Mouse (Mus musculus) skeletal muscle tissue, adult 2 months (tissue): ENCODE measurements around the gene Ydjc.
A peak's percentile ranks its signal among the peaks of the same experiment; 100 is the strongest.
"Not testable (repeated sequence)": the region's sequence is repeated elsewhere in the genome, so short reads cannot be mapped to it uniquely, and the experiment has no call there.

ENCODE experiments used
- DNase-seq: peaks from one replicate; pipeline ENCODE4 v3.0.0-alpha.2; 2012; ENCODE audit warnings: low read depth, low spot score

Ydjc gene

DNA sequence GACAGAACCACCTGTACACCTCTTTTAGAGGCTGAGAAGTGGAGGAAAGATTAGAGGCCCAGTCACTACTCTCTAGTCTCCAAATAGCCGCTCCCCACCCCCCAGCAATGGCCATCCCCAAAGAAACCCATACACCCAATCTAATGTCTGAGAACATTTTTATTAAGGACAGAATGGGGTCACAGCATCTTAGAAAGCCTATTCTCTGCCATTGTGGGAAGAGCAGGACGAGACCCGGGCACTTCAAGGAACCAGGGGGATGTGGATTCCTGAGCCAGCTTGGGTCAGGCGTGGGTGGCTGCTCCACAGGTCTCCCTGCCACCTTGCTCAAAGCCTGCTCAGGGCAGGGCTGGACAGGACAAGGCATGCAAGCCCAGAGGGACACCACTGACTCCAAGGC is 7.5 kb downstream of the Ydjc start:
- no peak for DNase-seq

DNA sequence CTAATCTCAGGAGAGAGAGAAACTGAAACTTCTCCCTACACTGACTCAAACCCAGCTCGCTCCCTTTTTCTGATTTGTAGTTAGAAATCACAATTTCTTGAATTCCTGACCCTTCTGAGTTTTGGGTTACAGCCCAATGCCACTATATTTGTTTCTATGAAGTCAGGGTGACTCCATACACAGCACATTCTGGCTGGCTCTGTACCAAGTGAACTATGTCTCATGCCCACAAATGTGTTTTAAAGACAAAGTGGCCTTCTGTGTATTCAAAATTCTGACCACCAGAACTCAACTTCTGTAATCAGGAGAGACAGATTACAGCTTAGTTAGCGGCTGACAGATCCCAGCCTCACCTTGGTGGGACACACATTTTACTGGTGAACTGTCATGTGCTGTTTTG is 9.9 kb downstream of the Ydjc start:
- no peak for DNase-seq

DNA sequence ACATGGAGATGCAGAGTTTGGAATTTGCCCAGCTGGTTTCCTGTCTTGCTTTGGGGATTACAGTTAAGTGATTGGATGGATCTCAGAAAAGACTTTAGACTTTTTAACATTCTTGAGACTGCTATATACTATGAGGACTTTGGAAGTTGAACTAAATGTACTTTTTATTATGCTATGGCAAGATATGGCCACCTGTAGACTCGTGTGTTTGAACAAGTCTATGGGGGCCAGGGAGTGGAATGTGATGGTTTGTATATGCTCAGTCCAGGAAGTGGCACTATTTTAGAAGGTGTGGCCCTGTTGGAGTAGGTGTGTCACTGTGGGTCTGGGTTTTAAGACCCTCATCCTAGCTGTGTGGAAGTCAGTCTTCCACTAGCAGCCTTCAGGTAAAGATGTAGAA is 21.1 kb downstream of the Ydjc start:
- not testable (repeated sequence) for DNase-seq

DNA sequence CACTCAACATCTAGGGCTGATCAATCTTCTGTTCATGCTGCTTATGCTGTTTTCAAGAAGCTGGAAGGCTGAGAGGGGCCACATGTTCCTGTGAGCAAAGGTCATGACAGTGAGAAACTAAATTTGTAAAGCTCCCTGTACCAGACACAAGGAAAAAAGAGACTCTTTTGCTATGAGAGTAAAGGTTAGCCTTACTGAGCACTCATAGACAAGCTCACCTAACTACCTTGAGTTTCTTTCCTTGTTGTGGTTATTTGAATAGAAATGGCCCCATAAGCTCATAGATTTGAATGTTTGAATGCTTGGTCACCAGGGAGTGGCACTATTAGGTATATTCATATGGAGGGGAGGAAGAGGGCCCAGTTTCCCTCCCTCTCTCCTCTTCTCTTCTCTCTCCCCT is 22.8 kb downstream of the Ydjc start:
- DNase-seq = no peak

DNA sequence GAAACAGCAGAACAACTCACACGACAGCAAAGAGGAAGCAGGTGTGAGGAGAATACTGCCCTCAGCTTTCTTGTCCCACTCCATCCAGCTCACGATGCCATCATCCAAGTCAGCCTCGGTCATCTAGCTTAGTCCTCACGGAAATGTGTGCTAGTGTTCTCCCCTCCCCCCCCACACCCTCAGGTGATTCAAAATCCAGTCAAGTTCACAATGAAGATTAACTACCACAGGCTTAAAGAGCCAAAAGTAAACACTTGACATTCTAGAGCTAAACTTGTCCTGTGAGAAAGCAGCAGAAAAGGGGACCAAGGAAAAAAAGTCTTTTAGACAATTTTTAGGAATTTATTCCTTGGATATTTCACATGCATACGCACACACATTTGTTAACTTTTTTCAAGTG is 23.6 kb downstream of the Ydjc start:
- DNase-seq = no peak

DNA sequence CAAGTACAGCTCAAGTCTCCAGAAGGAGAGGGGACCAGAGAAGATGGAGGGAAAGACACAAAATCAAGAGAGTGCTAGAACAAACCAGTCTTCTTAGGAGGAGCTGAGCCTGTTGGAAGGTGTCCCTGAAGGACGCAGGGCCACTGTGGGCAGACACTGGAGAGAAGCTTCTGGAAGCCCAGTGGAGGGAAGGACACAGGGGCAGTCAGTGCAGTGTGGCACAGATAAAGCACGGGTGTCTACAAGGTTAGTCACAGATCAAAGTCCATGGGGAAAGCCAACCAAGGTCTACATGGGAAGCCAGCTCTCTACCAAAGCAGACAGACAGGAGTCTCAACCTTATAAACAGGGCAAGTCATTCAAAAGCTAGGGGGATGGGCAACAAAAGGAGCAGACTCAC is 31.3 kb downstream of the Ydjc start:
- DNase-seq = no peak

DNA sequence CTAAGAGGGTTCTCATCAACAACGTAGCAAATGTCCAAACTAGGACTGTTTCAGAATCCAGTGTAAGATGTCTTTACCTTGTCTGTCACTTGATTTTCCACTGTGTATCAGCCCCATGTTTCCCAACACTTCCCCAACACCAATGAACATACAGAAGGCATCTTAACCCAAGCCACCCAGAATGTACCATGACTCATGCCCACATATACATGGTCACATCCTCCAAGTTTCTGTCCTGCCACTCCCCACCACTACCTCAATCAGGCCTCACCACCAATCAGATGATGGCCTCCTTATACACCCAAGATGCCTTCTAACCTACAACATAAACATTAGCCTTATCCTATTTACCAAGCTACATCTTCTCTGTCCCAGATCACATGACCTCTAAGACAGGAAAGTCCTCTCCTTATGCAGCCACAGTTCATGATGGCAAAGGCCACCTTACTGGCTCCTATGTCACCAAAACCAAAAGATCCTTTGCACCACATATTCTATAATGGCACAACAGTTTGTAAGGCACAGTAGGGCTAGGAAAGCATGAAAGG is 33.3 kb downstream of the Ydjc start:
- no peak for DNase-seq

DNA sequence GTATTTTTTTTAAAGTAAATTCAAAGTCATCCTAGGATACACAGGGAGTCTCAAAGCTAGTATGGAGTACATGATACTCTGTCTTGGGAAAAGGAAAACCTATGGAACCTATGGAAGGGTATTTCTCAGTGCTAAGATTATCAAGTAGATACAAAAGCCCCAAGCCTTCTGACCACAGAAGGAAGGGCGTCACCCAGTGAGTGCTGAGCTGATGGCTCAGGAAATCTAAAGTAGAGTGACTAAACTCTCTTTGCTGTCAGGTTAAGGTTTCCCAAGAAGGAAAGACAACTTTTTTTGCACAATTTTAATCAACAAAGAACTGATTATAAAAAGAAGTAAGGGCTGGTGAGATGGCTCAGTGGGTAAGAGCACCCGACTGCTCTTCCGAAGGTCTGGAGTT is 35.3 kb downstream of the Ydjc start:
- no peak for DNase-seq

DNA sequence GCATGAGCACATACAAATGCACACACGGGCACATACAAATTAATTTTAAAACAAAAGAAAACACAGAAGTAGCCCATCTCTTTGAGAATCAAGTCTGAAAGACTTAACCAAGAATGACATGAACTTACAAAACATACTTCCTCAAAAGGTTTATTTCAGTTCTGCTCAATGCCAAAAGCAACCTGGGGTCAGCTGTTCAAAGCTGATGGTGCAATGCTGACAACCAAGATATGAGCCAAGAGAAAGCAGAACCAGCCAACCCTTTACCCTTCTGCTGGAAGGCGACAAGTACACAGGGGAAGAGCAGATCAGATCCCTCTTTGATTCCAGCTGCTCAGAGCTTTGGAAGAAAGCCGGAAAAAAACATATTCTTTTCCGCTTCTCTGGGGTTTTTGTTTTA is 37.0 kb downstream of the Ydjc start:
- DNase-seq = peak; percentile 67

DNA sequence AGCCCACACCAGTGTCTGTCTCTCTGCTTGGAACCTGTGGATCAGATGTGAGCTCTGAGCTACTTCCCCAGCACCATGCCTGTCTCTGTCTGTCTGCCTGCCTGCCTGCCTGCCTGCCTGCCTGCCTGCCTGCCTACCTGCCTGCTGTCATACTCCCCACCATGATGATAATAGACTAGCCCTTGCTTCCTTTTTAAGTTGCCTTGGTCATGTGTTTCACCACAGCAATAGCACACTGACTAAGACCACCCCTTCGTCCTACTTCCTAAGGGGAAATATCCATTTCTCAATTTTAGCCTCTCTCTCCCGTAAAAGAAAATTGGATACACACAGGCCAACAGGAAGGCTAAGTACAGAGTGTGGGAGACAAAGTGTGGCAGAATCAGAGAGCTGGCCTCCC is 37.7 kb downstream of the Ydjc start:
- no peak for DNase-seq

DNA sequence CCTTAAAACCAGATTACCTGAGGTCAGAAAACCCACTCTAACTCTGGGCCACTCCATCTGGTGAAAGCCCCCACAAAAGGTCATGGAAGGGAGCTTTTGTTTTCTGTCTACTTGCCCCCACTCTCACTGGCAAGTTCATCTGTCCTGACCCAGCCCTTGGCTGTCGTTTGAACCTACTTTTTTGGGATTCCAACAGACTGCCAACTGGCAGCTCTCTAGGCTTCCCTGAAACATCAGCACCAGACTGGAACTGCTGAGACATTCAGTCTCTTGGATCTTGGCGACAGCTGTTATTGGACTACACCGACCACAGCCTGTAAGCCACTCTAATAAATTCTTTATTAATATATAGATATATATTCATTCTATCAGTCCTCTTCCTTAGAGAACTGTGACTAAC is 38.6 kb downstream of the Ydjc start:
- peak; percentile 44 for DNase-seq

DNA sequence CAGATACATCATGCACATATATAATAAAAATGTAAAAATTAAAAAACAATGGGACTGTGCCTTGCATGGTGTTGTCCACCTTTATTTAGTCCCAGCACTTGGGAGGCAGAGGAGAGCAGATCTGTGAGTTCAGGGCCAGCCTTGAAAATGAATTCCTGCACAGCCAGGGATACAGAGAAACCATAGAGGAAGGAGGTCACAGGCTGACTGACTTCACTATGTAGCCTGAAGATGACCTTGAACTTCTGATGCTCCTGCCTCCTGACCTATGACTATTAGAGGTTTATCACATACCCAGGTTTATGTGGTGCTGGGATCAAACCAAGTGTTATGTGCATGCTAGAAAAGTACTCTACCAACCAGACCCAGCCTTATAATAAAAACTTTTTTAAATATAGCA is 41.1 kb downstream of the Ydjc start:
- no peak for DNase-seq

DNA sequence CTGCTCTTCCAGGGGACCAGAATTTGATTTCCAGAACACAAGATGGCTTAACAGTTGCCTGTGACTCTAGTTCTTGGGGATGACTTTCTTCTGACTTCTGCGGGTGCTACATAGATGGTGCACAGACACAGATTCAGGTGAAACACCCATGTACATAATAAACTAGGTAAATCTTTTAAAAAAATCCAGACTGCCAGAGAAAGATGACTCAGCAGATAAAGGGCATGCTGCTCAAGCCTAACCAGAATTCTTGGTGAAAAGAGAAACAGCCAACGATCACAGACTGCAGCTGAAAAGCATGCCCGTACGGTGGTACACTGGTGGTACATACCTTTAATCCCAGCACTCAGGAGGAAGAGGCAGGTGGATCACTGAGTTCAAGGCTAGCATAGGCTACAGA is 49.4 kb downstream of the Ydjc start:
- no peak for DNase-seq

DNA sequence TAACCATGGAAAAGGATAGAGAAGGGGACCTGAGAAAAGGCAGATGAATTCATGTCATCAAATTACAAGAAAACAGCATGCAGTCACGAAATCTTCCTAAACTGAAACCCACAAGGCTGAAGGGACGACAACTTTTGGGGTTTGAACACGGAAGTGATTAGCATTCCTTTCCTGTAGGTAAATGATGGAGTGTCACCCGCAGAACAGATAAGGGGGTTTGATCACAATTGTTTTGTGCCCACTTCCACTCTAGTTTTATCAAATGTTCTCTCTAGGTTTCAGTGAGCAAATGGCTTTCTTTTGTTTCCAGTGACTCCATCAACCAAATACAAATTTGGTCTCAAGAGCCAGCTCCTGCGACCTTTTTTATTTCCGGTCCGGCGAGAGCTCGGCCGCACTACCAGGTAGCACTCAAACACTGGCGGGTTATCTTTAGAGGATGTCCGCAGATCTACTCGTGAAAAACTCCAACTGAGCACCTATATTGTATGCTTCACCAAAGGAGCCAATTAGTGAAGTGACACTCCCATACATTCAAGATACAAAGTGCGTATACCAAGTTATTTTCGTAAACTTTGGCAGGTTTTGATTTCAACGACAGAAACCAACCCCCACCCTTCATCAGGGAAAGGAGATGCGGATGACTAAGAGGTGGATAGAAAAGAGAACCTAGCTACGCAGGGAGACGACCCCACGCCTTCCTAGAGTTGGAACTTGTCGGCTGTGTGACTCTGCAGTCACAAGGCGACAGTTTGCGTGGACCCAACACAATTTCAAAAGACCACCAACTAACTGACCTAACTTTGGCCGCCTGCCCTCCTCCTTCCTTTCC is 55.9 kb downstream of the Ydjc start:
- DNase-seq = no peak

DNA sequence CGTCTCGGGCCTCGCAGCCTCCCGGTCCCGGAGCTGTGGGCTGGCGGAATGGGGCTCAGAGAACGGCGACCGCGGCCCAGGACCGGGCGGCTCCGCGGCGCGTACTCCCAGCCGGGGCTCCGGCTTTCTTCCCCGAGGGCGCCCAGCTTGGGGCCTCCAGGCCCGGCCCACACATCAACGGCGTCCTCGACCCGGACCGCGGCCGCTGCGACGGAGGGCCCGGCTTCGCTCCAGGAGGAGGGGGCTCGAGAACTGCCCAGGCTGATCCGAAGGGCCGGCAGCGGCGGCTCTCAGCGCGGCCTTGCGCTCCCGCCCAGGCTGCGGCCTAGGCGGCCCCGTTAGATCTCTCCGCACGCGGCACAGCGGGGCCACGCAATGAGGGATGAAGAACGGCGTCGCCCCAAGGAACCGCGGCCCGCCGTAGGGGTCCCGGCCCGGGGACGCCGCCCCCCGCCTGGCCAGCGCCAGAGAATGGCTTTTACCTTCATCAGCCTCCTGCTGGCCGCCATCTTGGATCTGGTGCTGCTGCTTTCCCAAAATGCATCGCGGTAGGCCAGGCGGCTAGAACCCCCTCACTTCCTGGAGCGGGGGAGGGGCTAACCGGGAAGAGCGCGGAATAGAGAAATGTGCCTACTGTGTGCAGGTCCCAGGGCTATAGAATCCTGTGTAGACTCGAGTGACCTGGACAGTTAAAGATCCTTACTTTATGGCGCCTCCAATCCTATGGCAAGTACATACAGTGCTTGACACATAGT is 56.7 kb downstream of the Ydjc start:
- DNase-seq = peak; percentile 60

DNA sequence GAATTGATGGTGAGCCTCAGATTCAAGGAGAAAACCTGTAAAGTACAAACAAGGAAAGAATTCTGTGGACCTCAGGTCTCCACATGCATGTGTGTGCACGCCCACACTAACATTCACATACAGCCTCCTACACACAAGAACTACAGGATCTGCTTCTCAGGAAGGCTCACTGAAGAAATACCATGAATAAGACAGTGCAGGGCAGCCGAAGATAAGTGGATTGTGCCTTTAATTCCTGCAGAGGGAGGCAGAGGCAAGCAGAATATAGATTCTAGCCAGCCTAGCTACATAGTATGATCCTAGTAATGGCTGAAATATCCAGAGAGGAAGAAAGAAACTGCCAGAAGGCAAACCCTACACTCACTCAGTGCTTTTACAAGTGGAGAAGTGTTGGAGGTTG is 57.6 kb downstream of the Ydjc start:
- no peak for DNase-seq

DNA sequence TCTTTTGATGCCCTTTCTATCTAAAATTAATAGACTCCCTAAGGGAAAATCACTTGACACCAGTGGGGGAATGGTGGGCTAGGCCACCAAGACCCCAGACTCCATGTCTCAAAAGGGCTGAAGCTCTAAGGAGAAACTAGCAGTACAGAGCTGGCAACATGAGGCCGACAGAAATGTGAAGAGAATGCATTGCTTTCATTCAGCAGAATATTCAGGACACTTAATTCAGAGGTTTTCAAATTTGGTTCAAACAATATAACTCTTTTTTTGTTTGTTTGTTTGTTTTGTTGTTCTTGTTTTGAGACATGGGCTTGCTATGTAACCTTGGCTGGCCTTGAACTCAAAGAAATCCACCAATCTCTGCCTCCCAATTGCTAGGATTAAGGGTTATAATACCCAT is 58.1 kb downstream of the Ydjc start, which contains the start of gene Ube2l3:
Gene Ube2l3, minus strand, starts transcription at position 101 of the 400 bp plus-strand sequence.
- DNase-seq = no peak

DNA sequence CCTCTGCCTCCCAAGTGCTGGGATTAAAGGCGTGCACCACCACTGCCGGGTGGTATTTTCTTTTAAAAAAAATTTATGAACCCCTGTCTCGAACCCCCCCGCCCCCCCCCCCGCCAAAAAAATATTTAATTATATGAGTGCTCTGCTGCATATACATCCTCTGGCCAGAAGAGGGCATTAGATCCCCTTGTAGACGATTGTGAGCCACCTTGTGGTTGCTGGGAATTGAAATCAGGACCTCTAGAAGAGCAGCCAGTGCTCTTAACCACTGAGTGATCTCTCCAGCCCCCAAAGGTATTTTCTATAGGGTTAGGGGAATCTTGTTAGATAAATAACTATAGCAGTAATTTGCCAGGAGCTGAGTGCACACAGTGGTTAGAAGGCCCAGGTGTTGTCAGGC is 60.6 kb downstream of the Ydjc start:
- peak; percentile 35 for DNase-seq

DNA sequence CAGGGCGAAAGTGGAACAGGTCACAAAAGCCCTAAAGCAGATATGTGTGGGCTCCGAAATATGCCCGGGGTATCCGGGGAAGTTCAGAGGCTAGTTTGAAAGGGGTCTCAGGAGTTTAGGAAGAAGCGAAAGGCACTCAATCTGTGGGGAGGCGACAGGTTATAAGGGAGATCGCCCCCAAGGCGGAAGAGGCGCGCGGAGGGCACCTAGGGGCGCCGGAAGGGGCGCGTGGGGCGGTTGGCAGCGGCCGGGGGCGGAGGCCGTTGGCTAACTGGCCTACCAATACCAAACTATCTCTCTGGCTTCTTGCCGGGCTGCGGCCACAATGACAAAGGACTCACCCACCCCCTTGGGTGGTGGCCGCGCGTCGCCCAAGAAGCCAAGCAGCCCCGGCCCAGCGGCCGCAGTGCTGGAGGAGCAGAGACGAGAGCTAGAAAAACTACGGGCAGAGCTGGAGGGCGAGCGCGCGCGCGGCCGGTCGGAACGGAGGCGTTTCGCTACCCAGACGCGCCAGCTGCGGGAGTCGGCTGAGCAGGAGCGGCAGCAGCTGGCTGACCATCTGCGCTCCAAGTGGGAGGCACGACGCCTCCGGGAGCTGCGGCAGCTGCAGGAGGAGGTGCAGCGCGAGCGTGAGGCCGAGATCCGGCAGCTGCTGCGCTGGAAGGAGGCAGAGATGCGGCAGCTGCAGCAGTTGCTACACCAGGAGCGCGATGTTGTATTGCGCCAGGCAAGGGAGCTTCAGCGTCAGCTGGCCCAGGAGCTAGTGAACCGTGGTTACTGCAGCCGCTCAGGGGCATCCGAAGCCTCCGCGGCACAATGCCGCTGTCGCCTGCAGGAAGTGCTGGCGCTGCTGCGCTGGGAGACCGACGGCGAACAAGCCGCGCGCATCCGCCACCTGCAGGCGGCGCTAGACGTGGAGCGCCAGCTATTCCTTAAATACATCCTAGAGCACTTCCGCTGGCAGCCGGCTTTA is 64.3 kb downstream of the Ydjc start, which contains the start of gene Rimbp3:
Gene Rimbp3, plus strand, starts transcription at position 215 of the 973 bp plus-strand sequence.
- DNase-seq = peak; percentile 60

DNA sequence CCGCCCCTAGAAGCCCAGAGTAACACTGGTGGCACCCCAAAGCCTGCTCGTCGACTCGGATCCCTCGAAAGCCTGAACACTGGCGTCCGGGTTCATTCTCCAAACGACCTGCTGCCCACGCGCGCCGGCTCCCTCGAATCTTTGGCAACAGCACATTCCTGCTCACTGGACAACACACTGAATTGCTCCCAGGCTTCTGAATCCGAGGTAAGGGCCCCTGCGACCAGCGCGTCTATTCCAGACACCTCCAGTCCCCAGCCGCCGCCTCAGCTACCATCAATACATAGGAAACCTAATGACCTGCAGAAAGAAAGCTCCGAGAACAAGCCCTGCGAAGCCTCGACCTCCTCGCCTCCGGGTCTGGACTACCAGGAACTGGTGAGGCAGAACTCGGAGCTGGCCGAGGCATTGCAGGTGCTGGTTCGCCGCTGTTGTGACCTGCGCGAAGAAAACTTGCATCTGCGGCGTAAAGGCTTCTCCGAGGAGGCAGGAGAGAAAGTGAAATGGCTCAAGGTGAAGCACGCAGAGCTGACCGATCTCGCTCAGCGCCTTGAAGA is 65.1 kb downstream of the Ydjc start:
- DNase-seq = no peak
